Mouse (Mus musculus): ENCODE measurements around the gene Aif1l.

DNA sequence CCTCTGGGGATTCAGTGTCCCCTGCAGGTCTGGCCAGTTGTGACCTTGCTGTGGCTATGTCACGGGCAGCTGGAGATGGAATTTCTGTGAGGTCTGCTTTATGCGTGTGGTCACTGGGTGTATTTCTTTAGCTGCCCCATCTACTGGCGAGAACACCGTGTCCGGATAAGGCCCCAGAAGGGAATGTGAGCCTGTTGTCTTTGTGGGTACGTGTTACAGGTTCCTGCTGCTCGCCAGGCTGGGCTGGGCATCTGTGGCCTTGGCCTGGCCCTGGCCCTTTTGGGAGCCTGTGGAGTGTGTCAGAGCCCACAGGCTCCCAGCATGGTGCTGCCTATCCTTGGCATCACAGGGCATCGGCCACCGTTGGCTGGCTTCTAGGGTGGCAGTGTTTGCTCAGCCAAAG lies 4.8 kb downstream of the Aif1l start:
- TF ChIP-seq CTCF (IDR thresholded peaks at IDR 0.05; ENCODE audit: control insufficient read depth, insufficient read depth, low read length) (no peak), POLR2A (IDR thresholded peaks at IDR 0.05; ENCODE audit: borderline replicate concordance, control insufficient read depth, low read depth, low read length) (no peak)

Measured in bone marrow, adult 2 months (tissue).